Mouse (Mus musculus) limb, embryonic 11.5 days (tissue): ENCODE results near the gene Pfkfb3. TPM values are rescaled to one million over a fixed set of nuclear protein-coding genes. Genes with fewer than 3 reads are reported as not detected.

Experiments used
- ATAC-seq: fragments of 200-750 bp; cut with Nextera tagmentation; 2 replicates; pipeline ENCODE4 v1.8.0; 2017; ENCODE audit warnings: low read depth; ENCODE audit not compliant: insufficient number of reproducible peaks, low FRiP score, low TSS enrichment
- DNase-seq: peaks from one replicate; pipeline ENCODE4 v3.0.0-alpha.2; 2015; ENCODE audit warnings: low spot score
- H3K27ac ChIP-seq: fragments of 300-500 bp; sonication (generic); replicated peaks from 2 replicates; pipeline ENCODE4 v1.5.1; 2014; ENCODE audit warnings: low read depth, mild to moderate bottlenecking, low read length
- H3K27me3 ChIP-seq: fragments of 300-500 bp; sonication (generic); 2 replicates; pipeline ENCODE4 v1.6.1; 2014; ENCODE audit warnings: mild to moderate bottlenecking, low read length, mixed read lengths; ENCODE audit not compliant: control insufficient read depth, insufficient read depth
- H3K36me3 ChIP-seq: fragments of 300-500 bp; sonication (generic); 2 replicates; pipeline ENCODE4 v1.6.1; 2014; ENCODE audit warnings: mild to moderate bottlenecking, low read length, moderate library complexity, mixed read lengths; ENCODE audit not compliant: control insufficient read depth, insufficient read depth
- H3K4me1 ChIP-seq: fragments of 300-500 bp; sonication (generic); 2 replicates; pipeline ENCODE4 v1.6.1; 2014; ENCODE audit warnings: low read length, mixed read lengths; ENCODE audit not compliant: control insufficient read depth, insufficient read depth
- H3K4me2 ChIP-seq: fragments of 300-500 bp; sonication (generic); 2 replicates; pipeline ENCODE4 v1.6.1; 2014; ENCODE audit warnings: low read depth, mild to moderate bottlenecking, moderate library complexity; ENCODE audit not compliant: severe bottlenecking
- H3K4me3 ChIP-seq: fragments of 300-500 bp; sonication (generic); 2 replicates; pipeline ENCODE4 v1.5.1; 2014; ENCODE audit warnings: low read depth, low read length
- H3K9ac ChIP-seq: fragments of 300-500 bp; sonication (generic); 2 replicates; pipeline ENCODE4 v1.6.1; 2014; ENCODE audit warnings: mild to moderate bottlenecking, low read length
- H3K9me3 ChIP-seq: fragments of 300-500 bp; sonication (generic); 2 replicates; pipeline ENCODE4 v1.6.1; 2016; ENCODE audit warnings: low read length; ENCODE audit not compliant: control insufficient read depth
- WGBS: fragments of 180-500 bp; shearing (Covaris S2); extraction: QIAGEN DNeasy Blood & Tissue Kit; methylation state at CpG from one replicate; pipeline ENCODE4 v1.1.7; 2014; 5-methylcytosine and 5-hydroxymethylcytosine counted together
- polyA plus RNA-seq: library from polyadenylated mRNA; unstranded; fragments of >200 nt; fragmentation: Nextera tagmentation; extraction: Ambion mirVana; gene quantifications from 2 replicates; pipeline ENCODE4 v1.2.1, GENCODE M21; 2014

The Pfkfb3 gene
- polyA plus RNA-seq, 1 experiment from 2014 or later, result 11.7 TPM

DNA sequence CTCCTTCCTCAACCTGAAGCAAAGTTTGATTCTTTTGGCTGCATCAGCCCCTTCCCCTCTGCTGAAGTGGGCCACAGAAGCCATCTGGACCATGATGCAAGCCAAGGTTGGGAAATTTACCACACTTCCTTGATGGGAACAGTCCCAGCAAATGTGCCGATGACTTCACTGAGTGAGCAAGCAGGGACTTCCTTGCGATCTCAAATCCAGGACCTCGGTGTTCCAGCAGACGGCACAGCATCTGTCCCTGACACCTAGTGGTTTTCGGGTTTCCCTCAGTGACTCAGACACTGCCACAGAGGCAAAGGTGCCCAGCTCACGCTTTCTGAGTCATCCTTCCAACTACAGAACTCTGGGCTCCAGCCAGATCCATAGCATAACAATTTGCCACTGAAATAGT, 23.8 kb downstream of the Pfkfb3 start:
- H3K9ac ChIP-seq, result no peak overlapping the region
- 84% methylated on average over 6 of the region's 6 CpGs for WGBS
- H3K27ac ChIP-seq, result no peak overlapping the region
- no peak overlapping the region for H3K4me2 ChIP-seq
- no peaks in the 10 kb centered on the region for H3K9me3 ChIP-seq
- H3K27me3 ChIP-seq, result no peaks in the 10 kb centered on the region
- H3K4me1 ChIP-seq, result no peaks in the 10 kb centered on the region
- no peak for DNase-seq
- no peak for ATAC-seq
- H3K36me3 ChIP-seq, result no peaks in the 10 kb centered on the region
- no peak overlapping the region for H3K4me3 ChIP-seq

DNA sequence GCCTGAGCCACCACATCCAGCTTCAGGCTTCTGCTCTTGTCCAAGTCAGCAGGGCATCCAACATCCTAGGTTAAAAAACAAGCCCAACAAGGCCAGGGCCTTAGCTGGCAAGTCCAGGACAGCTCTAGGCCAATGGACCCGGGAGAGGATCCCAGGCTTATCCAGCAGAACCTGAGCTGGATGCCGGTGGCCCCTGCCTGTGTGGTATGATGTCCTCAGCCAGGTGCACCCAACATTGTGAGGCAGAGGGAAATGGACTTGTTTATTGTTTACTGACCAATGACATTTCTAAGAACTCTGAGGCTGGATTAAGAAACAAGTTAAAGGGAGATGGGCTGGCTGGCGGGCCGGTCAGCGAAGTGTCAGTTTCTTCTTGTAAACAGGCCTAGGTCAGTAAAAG, 27.8 kb downstream of the Pfkfb3 start:
- Histone ChIP-seq H3K27ac (no peak overlapping the region), H3K27me3 (no peaks in the 10 kb centered on the region), H3K9ac (no peak overlapping the region), H3K4me1 (no peaks in the 10 kb centered on the region), H3K36me3 (no peaks in the 10 kb centered on the region), H3K4me2 (no peak overlapping the region), H3K9me3 (no peaks in the 10 kb centered on the region), H3K4me3 (no peak overlapping the region)
- DNase-seq (no peak), ATAC-seq (no peak)
- 75% methylated on average over 5 of the region's 5 CpGs for WGBS

- no peak overlapping the region for H3K4me3 ChIP-seq
- ATAC-seq (no peak), DNase-seq (no peak)
- no peak overlapping the region for H3K27ac ChIP-seq
- no peak overlapping the region for H3K4me2 ChIP-seq
- 87% methylated on average over 6 of the region's 6 CpGs for WGBS
- no peak overlapping the region for H3K9ac ChIP-seq
- H3K36me3 ChIP-seq, result no peaks in the 10 kb centered on the region
- no peaks in the 10 kb centered on the region for H3K4me1 ChIP-seq
- no peaks in the 10 kb centered on the region for H3K9me3 ChIP-seq
- no peaks in the 10 kb centered on the region for H3K27me3 ChIP-seq
Observed at GRCm38 (mm10) chr2:11524736-11525135, 29.1 kb downstream of the Pfkfb3 start.

GRCm38 (mm10) chr2:11521758-11522157, 32.1 kb downstream of the Pfkfb3 start:
- Histone ChIP-seq H3K36me3 (no peaks in the 10 kb centered on the region), H3K9me3 (no peaks in the 10 kb centered on the region), H3K27me3 (no peaks in the 10 kb centered on the region), H3K4me2 (no peak overlapping the region), H3K27ac (no peak overlapping the region), H3K4me3 (no peak overlapping the region), H3K4me1 (no peaks in the 10 kb centered on the region), H3K9ac (no peak overlapping the region)
- DNase-seq, result no peak
- WGBS, result 92% methylated on average over 7 of the region's 7 CpGs
- ATAC-seq, result no peak

- no peak overlapping the region for H3K4me2 ChIP-seq
- H3K4me1 ChIP-seq, result no peaks in the 10 kb centered on the region
- H3K36me3 ChIP-seq, result no peaks in the 10 kb centered on the region
- DNase-seq (no peak), ATAC-seq (no peak)
- no peak overlapping the region for H3K9ac ChIP-seq
- no peaks in the 10 kb centered on the region for H3K27me3 ChIP-seq
- 79% methylated on average over 9 of the region's 9 CpGs for WGBS
- no peak overlapping the region for H3K4me3 ChIP-seq
- no peak overlapping the region for H3K27ac ChIP-seq
- H3K9me3 ChIP-seq, result no peaks in the 10 kb centered on the region
Observed at GRCm38 (mm10) chr2:11520786-11521185, 33.1 kb downstream of the Pfkfb3 start.

DNA sequence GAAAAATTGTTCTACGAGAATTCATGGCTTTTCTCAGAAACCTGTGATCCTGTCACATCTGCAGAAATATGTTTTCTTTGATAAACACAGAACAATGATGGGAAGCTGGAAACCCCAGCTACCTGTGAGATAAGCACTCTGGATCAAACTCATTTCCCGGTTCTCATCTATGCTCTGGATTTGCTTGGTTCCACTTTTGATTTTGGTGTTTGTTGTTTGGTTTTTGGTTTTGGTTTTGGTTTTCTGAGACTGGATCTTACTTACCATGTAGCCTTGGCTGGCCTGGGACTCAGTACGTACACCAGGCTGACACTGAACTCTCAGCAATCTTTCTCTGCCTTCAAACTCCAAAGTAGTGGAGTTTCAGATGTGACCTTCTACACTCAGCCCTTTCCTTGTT, 38.0 kb downstream of the Pfkfb3 start:
- Histone ChIP-seq H3K4me2 (no peak overlapping the region), H3K36me3 (no peaks in the 10 kb centered on the region), H3K4me3 (no peak overlapping the region), H3K9ac (no peak overlapping the region), H3K27me3 (no peaks in the 10 kb centered on the region), H3K4me1 (no peaks in the 10 kb centered on the region), H3K9me3 (no peaks in the 10 kb centered on the region), H3K27ac (no peak overlapping the region)
- 90% methylated on average over 3 of the region's 3 CpGs for WGBS
- no peak for DNase-seq
- ATAC-seq, result no peak

- H3K4me2 ChIP-seq, result no peak overlapping the region
- H3K4me1 ChIP-seq, result no peaks in the 10 kb centered on the region
- H3K9ac ChIP-seq, result no peak overlapping the region
- no peaks in the 10 kb centered on the region for H3K9me3 ChIP-seq
- H3K36me3 ChIP-seq, result no peaks in the 10 kb centered on the region
- H3K27ac ChIP-seq, result no peak overlapping the region
- WGBS, result 71% methylated on average over 18 of the region's 18 CpGs
- no peak for ATAC-seq
- no peaks in the 10 kb centered on the region for H3K27me3 ChIP-seq
- H3K4me3 ChIP-seq, result no peak overlapping the region
- no peak for DNase-seq
Observed at GRCm38 (mm10) chr2:11513057-11513967, 40.6 kb downstream of the Pfkfb3 start.

DNA sequence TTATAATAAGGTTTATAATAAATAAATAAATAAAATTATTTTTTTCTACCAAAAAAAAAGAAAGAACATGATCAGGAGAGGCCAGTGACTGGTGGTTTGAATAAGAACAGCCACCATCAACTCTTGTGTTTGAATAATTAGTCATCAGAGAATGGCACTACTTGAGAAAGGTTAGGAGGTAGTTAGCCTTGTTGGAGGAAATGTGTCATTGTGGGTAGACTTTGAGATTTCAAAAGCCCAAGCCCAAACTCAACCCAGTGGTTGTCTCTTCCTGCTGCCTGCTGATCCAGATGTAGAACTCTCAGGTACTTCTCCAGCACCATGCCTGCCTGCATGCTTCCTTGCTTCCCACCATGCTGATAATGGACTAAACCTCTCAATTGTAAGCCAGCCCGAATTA, 41.8 kb downstream of the Pfkfb3 start:
- Histone ChIP-seq H3K27ac (no peak overlapping the region), H3K9me3 (no peaks in the 10 kb centered on the region), H3K9ac (no peak overlapping the region), H3K4me3 (no peak overlapping the region), H3K4me1 (no peaks in the 10 kb centered on the region), H3K27me3 (no peaks in the 10 kb centered on the region), H3K4me2 (no peak overlapping the region), H3K36me3 (no peaks in the 10 kb centered on the region)
- WGBS, result 97% methylated on average over 1 of the region's 1 CpGs
- ATAC-seq, result no peak
- no peak for DNase-seq
